Mouse (Mus musculus) MEL (cell line): ENCODE measurements at regions not wholly inside any gene's neighbourhood (a gene's known extent, or its start where the extent isn't known, plus 50 kb on each side); places are given as distances from the start of the nearest gene placed in this dataset.

ENCODE experiments used
- DNase-seq: peaks from one replicate; pipeline ENCODE4 v3.0.0; 2011; ENCODE audit warnings: low read depth, low spot score
- H3K27ac ChIP-seq: 2 replicates; pipeline ENCODE4 v1.5.1; 2012; ENCODE audit warnings: low read depth, mild to moderate bottlenecking, control low read depth, low read length, moderate library complexity; ENCODE audit not compliant: control insufficient read depth
- H3K27me3 ChIP-seq, 2 experiments: fragments of 150-350 bp in 1 of 2; sonication (generic) in 1 of 2; 2 replicates each; pipeline ENCODE4 v1.6.1; 2012; ENCODE audit warnings: low read length in 2 of 2, mild to moderate bottlenecking in 2 of 2, improper control_type of control experiment in 1 of 2, moderate library complexity in 1 of 2; ENCODE audit not compliant: insufficient read depth in 2 of 2, control insufficient read depth in 1 of 2
- H3K36me3 ChIP-seq, 2 experiments: 2 replicates each; pipeline ENCODE4 v1.6.1; 2012 to 2014; ENCODE audit warnings: low read length in 2 of 2, improper control_type of control experiment in 1 of 2, inconsistent platforms in 1 of 2, mild to moderate bottlenecking in 1 of 2; ENCODE audit not compliant: insufficient read depth in 2 of 2, control insufficient read depth in 1 of 2
- H3K4me1 ChIP-seq, 2 experiments: fragments of 150-350 bp in 1 of 2; sonication (generic) in 1 of 2; 2 replicates each; pipeline ENCODE4 v1.6.1; 2012; ENCODE audit warnings: low read length in 2 of 2, improper control_type of control experiment in 1 of 2, mild to moderate bottlenecking in 1 of 2; ENCODE audit not compliant: insufficient read depth in 2 of 2, control insufficient read depth in 1 of 2
- H3K4me3 ChIP-seq, 2 experiments: fragments of 150-350 bp in 1 of 2; sonication (generic) in 1 of 2; 2 replicates each; pipeline ENCODE4 v1.5.1; 2012; ENCODE audit warnings: low read depth in 2 of 2, low read length in 2 of 2, mild to moderate bottlenecking in 2 of 2, moderate library complexity in 2 of 2, control low read depth in 1 of 2, improper control_type of control experiment in 1 of 2; ENCODE audit not compliant: control insufficient read depth in 1 of 2, insufficient read depth in 1 of 2
- H3K79me2 ChIP-seq: 2 replicates; pipeline ENCODE4 v1.6.1; 2012; ENCODE audit warnings: mild to moderate bottlenecking, low read length, moderate library complexity; ENCODE audit not compliant: control insufficient read depth, poor library complexity, insufficient read depth
- H3K9ac ChIP-seq: 2 replicates; pipeline ENCODE4 v1.6.1; 2012; ENCODE audit warnings: low read depth, mild to moderate bottlenecking, control low read depth, low read length, moderate library complexity; ENCODE audit not compliant: control insufficient read depth, poor library complexity, severe bottlenecking
- H3K9me3 ChIP-seq: fragments of 150-350 bp; sonication (generic); replicated peaks from 2 replicates; pipeline ENCODE4 v1.6.1; 2012; ENCODE audit warnings: mild to moderate bottlenecking, low read length, improper control_type of control experiment, moderate library complexity; ENCODE audit not compliant: insufficient read depth
- BHLHE40 ChIP-seq: IDR thresholded peaks from 2 replicates; pipeline ENCODE4 v1.6.1; 2012; ENCODE audit warnings: low read depth, mild to moderate bottlenecking, inconsistent platforms, low read length, improper control_type of control experiment, borderline replicate concordance
- CHD1 ChIP-seq: IDR thresholded peaks from 2 replicates; pipeline ENCODE4 v1.6.1; 2012; ENCODE audit warnings: low read depth, mild to moderate bottlenecking, inconsistent platforms, low read length, improper control_type of control experiment
- CHD2 ChIP-seq: IDR thresholded peaks from 2 replicates; pipeline ENCODE4 v1.6.1; 2011; ENCODE audit warnings: low read length, improper control_type of control experiment
- ELF1 ChIP-seq: IDR thresholded peaks from 2 replicates; pipeline ENCODE4 v1.6.1; 2014; ENCODE audit warnings: low read depth, mild to moderate bottlenecking, inconsistent platforms, low read length, improper control_type of control experiment, moderate library complexity
- EP300 ChIP-seq, 2 experiments: IDR thresholded peaks; 2 replicates each; pipeline ENCODE4 v1.6.1; 2011; ENCODE audit warnings: improper control_type of control experiment in 2 of 2, low read length in 2 of 2, low read depth in 1 of 2, mild to moderate bottlenecking in 1 of 2
- ETS1 ChIP-seq: IDR thresholded peaks from 2 replicates; pipeline ENCODE4 v1.6.1; 2012; ENCODE audit warnings: low read depth, mild to moderate bottlenecking, inconsistent platforms, low read length, improper control_type of control experiment, moderate library complexity
- HCFC1 ChIP-seq: IDR thresholded peaks from 2 replicates; pipeline ENCODE4 v1.6.1; 2012; ENCODE audit warnings: low read depth, mild to moderate bottlenecking, inconsistent platforms, low read length, improper control_type of control experiment, moderate library complexity
- MEF2A ChIP-seq: IDR thresholded peaks from 2 replicates; pipeline ENCODE4 v1.6.1; 2014; ENCODE audit warnings: low read depth, mild to moderate bottlenecking, inconsistent platforms, low read length, improper control_type of control experiment; ENCODE audit not compliant: poor library complexity, insufficient replicate concordance, severe bottlenecking; ENCODE audit errors: extremely low read depth
- POLR2A ChIP-seq, 2 experiments: IDR thresholded peaks; 2 replicates each; pipeline ENCODE4 v1.6.1; 2011 to 2012; ENCODE audit warnings: low read length in 2 of 2, mild to moderate bottlenecking in 2 of 2, control low read depth in 1 of 2, improper control_type of control experiment in 1 of 2, low read depth in 1 of 2, moderate library complexity in 1 of 2; ENCODE audit not compliant: control insufficient read depth in 1 of 2, insufficient read depth in 1 of 2, poor library complexity in 1 of 2
- SIN3A ChIP-seq: IDR thresholded peaks from 2 replicates; pipeline ENCODE4 v1.6.1; 2012; ENCODE audit warnings: low read length, improper control_type of control experiment, inconsistent platforms
- TBP ChIP-seq: IDR thresholded peaks from 2 replicates; pipeline ENCODE4 v1.8.0; 2011; ENCODE audit warnings: low read depth, low read length, improper control_type of control experiment
- UBTF ChIP-seq: IDR thresholded peaks from 2 replicates; pipeline ENCODE4 v1.6.1; 2012; ENCODE audit warnings: low read depth, mild to moderate bottlenecking, inconsistent platforms, low read length, improper control_type of control experiment, moderate library complexity, borderline replicate concordance; ENCODE audit not compliant: insufficient read depth
- USF2 ChIP-seq, 2 experiments: IDR thresholded peaks; 2 replicates each; pipeline ENCODE4 v1.6.1; 2011 to 2012; ENCODE audit warnings: improper control_type of control experiment in 2 of 2, low read length in 2 of 2, borderline replicate concordance in 1 of 2, inconsistent platforms in 1 of 2, low read depth in 1 of 2, mild to moderate bottlenecking in 1 of 2; ENCODE audit not compliant: insufficient read depth in 1 of 2
- ZC3H11A ChIP-seq: IDR thresholded peaks from 2 replicates; pipeline ENCODE4 v1.6.1; 2012; ENCODE audit warnings: low read depth, mild to moderate bottlenecking, inconsistent platforms, low read length, improper control_type of control experiment
- ZNF384 ChIP-seq: IDR thresholded peaks from 2 replicates; pipeline ENCODE4 v1.6.1; 2012; ENCODE audit warnings: low read depth, mild to moderate bottlenecking, inconsistent platforms, low read length, improper control_type of control experiment

- H3K4me3 ChIP-seq = no peak overlapping the region
- H3K9ac ChIP-seq = no peak overlapping the region
- H3K27me3 ChIP-seq = no peaks in the 10 kb centered on the region
- no peak for DNase-seq
- no peaks in the 10 kb centered on the region for H3K9me3 ChIP-seq
- no peaks in the 10 kb centered on the region for H3K79me2 ChIP-seq
- H3K27ac ChIP-seq = no peak overlapping the region
- no peaks in the 10 kb centered on the region for H3K36me3 ChIP-seq
- TF ChIP-seq EP300 (IDR thresholded peaks at IDR 0.05; ENCODE audit: low read depth in 1 of 2, low read length in 2 of 2) = no peak
- TF ChIP-seq ELF1 = no peak
- no peak for TF ChIP-seq ETS1
- no peaks in the 10 kb centered on the region for H3K4me1 ChIP-seq
These were observed 65.7 kb upstream of the Klf12 start for GRCm38 (mm10) chr14:100350021-100350790.

GRCm38 (mm10) chr14:100348336-100349164 is 64.1 kb upstream of the Klf12 start:
- Histone ChIP-seq H3K4me1 (no peaks in the 10 kb centered on the region), H3K4me3 (no peak overlapping the region), H3K27ac (no peak overlapping the region), H3K9me3 (no peaks in the 10 kb centered on the region), H3K79me2 (no peaks in the 10 kb centered on the region), H3K27me3 (no peaks in the 10 kb centered on the region), H3K36me3 (no peaks in the 10 kb centered on the region), H3K9ac (no peak overlapping the region)
- TF ChIP-seq ZC3H11A = no peak
- TF ChIP-seq CHD2 = no peak
- no peak for TF ChIP-seq BHLHE40
- no peak for TF ChIP-seq POLR2A (IDR thresholded peaks at IDR 0.05; ENCODE audit: control insufficient read depth in 1 of 2, insufficient read depth in 1 of 2, low read depth in 1 of 2, low read length in 2 of 2, poor library complexity in 1 of 2)
- TF ChIP-seq MEF2A = no peak
- no peak for TF ChIP-seq HCFC1
- TF ChIP-seq UBTF = no peak
- no peak for TF ChIP-seq ZNF384
- no peak for TF ChIP-seq TBP
- no peak for TF ChIP-seq SIN3A
- TF ChIP-seq EP300 (IDR thresholded peaks at IDR 0.05; ENCODE audit: low read depth in 1 of 2, low read length in 2 of 2) = no peak
- TF ChIP-seq CHD1 = no peak
- TF ChIP-seq USF2 (IDR thresholded peaks at IDR 0.05; ENCODE audit: borderline replicate concordance in 1 of 2, insufficient read depth in 1 of 2, low read depth in 1 of 2, low read length in 2 of 2) = no peak
- DNase-seq = no peak
